Mouse (Mus musculus): ENCODE measurements around the gene Frem1.

Frem1 gene

DNA sequence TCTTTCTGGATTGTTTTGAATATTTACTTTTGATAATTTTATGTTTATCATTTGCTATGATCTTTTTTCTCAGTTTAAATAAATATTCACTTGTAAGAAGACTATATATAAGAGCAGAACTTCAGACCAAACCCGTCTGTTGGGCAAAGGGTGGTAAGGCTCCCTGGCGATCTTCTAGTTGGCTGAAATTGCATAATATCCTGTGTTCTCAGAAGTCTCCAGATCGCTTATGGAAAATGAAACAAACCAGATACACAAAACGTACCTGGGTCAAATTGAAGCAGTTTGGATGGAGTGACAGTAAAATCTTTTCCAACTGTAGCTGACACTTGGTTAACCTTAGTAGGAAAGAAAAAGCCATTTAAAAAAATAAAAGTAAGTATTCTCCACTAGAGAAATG, 130.2 kb downstream of the Frem1 start:
- DNase-seq, result no peak

DNA sequence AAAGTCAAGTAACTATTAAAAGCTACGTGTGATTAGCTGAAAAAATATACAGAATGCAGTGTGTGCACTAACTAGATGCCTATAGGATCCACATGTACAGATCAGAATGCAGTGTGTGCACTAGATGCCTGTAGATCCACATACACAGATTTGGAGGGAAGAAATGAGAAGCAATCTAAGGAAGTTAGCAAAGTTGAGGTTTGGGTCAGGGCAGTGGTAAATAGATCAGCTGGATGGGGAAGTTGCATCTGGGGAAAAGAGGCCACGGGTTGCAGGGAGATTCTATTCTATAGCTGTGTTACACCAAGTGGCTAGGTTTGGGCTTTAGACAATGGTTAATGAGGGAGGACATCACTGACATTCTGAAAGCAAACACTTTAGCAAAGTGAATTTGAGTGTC, 133.5 kb downstream of the Frem1 start:
- DNase-seq, result no peak

DNA sequence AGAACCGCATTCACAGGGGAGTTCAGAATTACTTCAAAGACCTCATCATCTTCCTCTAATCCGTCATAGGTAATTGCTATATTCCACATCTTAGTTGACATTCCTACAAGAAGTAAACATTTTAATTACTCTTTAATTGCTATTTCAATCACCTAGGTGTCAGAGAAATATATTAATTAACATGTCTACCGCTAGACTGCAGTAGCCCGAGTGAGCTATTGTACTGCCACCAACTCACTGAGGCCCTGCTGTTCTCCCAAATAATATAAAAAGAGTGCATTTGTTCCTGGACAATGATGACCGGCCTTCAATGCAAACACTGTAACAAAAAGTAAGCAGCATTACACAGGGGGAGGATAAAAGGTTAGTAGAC, 135.5 kb downstream of the Frem1 start:
- DNase-seq, result no peak

DNA sequence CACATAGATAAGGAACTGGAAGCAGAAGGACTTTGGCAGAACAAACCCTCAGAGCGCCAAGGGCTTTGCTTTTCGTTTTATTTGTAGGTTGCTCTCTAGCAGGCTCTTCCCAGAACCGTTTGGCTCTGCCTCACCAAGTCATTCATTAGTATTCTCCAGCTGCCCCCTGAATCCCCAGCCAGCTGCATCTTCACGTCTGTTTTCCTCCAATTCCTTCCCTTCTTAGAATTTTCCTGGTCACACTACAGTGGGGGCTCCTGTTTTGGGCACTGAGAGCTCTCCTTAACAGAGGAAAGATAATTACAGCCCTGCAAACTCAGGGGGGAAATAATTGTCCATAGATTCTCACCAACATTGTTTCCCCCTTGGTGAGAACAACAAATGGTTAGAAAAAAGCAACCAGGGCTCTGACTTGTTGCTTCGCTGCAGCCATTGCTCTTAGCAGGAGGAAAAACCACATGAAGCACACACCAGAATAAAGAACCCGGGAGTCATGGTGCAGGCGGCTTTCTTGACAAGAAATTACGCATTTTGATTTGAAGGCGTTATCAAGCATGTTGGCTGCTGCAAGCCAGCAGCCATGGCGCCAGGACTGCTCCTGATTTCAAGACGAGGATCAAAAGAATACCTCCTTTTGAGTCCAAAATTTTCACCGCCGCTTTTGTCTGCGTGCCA, 136.0 kb downstream of the Frem1 start:
- DNase-seq, result no peak

DNA sequence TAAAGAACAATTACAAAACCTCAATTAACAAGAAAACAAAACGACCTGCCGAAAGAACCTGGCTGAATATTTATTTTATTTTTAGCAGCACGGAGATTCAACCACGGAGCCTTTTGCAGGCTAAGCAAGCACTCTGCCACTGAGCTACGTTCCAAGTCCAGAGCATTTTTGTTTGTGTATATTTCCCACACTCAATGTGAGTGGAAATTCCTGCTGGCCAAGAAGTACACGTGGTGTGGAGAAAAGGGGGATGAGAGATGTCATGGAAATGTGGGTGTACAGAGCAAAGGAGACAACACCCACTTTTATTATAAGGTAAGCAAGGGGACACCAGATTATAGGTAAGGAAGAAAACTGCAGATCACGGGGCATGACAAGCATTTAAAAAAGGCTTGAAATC, 136.6 kb downstream of the Frem1 start:
- no peak for DNase-seq

DNA sequence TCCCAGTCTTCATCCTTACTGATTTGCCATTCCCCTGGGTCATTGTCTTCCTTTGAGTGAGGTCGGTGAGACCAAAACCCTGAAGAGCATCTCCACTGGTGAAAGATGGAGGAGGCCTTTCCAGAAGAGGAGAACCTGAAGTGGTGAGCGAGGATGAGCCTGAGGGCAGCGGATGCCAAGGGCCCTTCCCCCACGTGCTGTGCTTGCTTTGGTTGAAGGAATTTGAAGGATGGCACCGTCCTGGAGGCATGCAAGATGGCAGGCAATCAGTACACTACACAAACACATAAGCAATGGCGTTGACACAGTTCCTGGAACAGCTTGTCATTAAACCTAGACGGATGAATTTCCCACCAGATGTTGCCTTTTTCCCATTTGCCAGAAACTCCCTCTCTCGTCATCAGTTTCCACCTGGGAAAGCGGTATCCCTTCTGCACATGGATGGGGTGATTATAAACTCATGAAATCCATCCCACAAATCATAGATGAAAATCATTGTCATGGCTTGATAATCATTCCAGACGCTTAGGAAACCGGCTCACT, 137.5 kb downstream of the Frem1 start:
- no peak for DNase-seq

DNA sequence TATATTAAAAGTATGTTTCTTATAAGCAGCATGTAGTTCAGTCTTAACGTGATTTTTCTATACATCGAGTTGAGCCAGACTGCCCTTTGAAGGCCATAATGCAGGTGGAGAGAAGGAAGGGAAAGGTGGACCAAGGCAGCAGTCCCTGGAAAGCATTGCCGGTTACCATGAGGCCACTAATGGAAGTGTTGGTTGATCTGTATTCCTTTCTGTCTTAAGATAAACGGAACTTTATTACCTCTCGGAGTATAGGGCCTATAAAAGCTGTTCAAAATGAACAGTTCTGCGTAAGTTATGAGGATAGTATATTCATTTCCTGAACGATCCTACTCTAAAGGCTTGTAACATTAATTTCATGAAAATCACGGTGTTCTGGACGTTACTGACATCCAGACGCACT, 156.9 kb downstream of the Frem1 start:
- no peak for DNase-seq

DNA sequence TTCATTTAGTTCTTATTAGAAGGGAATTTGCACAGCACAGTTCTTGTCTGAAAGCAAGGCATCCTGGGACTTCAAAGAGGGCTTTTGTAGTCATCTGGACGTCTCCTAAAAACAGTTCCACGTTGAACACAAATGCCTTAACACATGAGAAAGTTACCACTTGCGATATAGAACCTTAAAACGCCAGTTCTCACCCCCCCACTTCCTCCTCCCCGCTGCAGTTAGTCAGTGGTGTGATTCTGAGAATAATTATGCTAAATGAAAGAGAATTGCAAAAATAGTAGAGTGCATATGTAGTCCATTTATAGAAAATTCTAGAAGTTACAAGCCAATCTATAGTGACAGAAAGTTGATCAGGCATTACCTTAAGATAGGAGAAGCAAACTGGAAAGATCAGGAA, 159.9 kb downstream of the Frem1 start:
- DNase-seq, result no peak

DNA sequence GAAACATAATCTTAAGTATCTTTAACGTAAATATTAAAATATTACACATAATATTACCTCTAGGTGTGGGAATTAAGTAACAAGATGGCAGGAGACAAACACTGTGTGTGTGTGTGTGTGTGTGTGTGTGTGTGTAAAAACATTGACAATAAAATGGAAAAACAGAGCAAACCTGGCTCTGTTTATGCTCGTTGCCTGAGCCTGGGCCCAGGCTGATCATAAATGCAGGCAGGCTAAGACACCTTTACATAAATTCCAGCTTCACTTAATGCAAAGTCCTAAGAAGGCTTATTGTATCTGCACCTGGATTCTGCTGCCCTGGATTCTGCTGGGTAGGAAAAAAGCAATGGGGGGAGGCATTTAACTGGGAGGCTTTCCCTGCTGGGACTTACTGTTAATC, 160.6 kb downstream of the Frem1 start:
- DNase-seq, result no peak

DNA sequence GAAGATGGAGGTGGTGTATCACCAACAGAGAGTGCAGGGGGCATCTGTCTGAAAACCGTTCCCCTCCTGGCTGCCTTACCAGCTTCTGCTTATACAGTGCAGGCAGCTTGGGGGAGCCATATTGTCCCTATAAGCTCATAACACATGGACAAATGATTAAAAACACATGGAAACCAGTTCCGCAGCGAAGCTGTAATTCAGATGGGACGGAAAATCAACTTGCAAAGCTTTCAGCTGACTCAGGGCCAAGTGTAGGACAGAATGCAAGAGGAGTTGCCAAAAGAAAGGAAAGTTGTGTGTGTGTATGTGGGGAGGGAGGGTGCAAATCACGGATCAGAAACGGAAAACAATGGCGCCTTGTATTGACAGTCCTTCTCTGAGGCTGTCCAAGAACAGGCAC, 161.1 kb downstream of the Frem1 start:
- DNase-seq, result no peak

DNA sequence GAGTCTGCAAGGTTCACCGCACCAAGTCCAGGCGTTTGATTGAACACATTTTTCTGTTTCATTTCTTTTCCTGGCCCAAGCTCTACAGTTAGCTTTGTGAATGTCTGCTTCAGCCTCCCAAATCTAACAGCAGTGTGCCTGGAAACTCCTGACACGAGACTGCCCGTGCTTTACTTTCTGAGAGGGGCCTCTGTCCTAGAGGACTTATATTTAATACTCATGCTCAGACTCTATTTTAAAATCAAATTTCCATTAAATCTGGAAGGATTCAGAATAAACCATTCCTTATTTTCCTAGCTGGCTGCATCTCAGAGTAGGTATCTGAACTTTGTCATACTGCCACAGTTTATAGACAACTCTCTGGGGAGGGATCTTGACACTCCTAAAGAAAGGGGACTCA, 161.6 kb downstream of the Frem1 start:
- no peak for DNase-seq

DNA sequence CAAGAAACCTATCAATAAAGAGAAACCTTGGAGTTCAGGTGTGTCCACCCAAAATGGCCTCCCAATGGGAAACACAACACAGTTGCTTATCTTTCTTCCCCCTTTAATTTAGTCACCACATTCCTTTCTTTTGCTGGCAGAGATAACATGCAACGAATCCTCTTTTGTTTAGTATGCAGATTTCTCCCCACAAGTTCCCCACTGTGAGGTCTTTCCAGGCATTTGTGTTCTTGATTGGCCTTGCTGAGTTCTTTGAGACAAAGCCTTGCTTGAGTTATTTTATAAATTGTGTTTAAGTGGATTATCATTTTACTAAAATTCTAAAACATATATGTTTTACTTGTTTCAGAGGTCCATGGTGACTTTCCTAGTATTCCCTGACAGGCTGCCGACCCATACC, 166.0 kb downstream of the Frem1 start:
- DNase-seq, result no peak

DNA sequence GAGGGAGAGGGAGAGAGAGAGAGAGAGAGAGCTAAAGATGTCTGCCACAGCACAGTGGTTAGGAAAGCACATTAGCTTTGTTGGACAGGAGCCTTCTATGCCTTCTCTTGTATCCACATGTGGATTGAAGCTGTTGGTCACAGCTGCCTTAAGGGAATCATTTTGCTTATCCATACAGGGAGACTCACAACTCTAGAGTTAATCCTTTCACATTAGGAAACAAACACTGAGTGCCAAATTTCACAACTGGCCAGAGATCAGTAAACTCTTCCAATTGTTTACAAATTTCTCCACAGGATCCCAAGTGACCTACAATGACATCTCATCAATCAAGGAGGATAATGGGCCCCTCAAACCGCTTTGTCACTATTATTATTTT, 166.6 kb downstream of the Frem1 start:
- DNase-seq, result no peak

DNA sequence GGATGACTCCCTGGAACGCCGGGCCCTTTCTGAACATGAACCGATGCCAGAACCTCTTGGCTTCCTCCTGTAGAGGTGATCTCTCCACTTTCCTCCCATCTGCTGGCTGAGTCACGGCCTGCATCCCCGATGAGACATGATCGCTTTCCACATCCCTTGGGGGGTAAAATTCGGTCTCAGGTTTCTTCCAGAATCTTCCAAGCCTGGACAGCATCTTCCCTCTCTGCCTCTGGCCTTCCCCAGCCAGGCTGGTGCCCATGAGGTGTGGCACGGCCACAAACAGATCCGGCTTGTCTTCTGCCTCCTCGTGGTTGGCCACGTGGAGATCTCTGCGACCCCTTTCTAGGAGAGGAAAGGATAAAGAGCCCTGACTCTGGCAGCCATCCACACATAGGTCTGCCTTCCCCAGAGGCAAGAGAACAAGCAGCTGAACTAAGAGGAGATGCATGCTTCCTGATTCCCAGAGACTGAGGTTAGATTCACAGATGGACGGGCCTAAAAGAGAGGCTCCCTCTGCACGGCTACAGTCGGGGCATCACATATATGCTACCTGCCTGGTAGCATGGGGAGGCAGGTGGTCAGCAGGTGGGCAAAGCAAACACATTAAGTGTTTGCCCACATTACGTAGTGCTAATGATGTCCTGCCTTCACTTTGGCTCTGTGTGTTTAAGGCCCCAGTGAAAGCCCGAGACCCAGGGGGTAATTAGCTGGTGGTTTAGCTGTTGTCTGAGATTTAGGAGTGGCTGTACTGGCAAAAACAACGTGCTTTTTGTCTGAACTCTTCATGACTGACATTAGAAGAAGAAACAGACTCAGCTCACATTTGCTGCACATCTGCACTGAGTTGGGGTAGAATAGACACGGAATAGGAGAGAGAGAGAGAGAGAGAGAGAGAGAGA, 167.3 kb downstream of the Frem1 start, which contains the start of gene Cer1:
Cer1 (minus strand) TSS at position 513 of the 899 bp plus-strand sequence.
- peak; percentile 46 for DNase-seq

DNA sequence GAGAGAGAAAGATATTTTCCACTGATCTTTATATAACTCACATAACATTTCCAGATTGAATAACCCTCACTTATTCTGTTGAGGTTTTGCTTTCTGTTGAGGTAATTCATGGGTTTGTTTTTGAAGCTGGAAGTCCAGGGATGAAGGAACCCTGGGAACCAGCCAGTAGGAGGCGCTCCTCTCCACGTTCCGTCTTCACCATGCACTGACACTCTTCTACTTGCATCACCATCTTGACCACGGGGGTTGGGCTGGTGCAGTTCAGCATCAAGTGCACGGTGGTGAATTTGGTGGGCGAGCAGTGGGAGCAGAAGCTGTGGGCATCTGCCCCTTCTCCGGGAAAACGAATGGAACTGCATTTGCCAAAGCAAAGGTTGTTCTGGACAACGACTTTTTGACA, 169.6 kb downstream of the Frem1 start:
- DNase-seq, result no peak

DNA sequence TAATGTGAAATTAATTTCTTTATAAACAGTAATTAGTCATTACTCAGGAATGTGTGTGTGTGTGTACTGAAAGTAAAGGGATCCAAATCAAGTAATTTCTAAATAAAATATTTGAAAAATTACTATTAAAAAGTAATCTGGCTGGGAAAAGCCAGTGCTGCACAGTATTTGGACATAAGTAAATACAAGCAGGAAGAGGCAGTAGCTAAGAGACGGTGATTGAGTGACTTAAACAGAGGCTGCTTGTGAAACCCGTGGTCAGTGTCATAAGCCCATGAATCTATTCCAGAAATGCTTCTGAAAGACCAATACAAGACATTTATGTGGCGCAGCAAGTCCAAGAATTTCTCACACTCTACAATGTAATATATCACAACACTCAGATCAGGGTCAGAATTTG, 170.8 kb downstream of the Frem1 start:
- no peak for DNase-seq

DNA sequence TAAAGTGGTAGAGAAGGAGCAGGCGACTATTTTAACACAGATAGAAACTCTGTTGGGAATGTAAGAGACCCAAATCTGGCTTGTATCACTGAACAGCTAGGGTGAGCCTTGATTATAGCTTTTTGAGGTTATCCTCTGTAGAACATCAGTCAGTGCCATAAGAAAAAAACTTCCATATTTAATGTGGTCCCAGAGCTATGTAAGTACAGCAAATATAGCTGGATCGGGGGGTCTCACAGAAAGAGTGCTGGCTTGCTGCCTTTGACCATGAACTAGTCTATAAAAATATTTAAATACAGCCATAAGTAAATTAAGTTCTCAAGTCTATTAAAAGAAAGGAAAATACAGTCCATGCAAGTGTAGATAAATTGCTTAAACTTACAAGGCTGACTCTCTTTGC, 171.9 kb downstream of the Frem1 start:
- no peak for DNase-seq

DNA sequence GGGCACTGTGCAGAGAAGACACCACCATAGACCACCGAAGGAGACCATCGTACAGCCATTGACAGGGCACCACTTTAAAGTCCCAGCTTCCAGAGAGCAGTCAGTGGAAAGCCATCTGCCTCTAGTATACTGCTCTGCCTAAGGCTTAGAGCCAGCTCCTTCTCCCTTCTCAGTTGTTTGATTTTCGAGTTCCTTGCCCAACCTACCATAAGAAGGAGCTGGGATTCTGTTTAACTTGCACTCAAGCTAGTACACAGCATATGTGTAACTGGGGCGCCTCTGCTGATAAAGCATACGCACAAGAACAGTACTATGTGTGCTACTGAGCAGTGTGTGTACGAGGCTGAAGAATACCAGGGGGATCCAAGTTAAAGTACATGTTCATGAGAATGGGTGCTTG, 173.0 kb downstream of the Frem1 start:
- no peak for DNase-seq

DNA sequence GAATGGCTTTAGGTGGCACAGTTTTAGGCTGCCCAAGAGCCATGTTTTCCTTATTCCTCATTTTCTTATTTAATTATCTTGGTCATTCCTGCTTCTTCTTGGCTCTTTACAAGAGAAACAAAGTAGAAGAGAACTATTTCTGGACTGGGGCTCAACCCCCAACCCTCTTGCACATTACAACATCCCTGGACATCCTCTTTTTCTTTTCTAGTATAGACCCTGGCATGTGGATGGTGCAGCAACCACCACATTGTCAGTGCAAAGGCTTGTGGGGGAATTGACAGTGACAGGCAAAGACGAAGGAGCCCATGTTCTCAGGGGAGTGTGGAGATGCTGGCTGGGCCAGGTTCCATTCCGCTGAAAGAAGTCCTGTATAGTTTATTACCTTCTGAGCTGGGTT, 175.5 kb downstream of the Frem1 start:
- DNase-seq, result no peak

DNA sequence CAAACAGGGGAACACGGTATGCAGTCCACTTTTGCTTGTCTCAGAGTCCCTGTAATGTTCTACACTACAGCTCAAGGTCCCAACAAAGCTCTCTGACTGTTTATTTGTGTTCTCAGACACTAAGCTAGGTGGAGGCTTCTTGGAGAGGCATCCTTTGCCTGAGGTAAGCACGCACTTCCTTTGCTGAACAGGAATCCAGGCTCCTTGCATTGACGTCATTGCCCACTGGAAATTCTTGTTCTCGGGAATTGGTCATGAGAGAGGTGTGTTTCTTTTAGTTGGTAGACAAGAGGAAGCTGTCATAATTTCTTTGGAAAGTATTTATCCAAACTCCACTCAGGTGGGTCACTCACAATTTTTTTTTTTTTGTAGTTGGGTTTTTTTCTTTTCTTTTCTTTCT, 176.6 kb downstream of the Frem1 start:
- no peak for DNase-seq

DNA sequence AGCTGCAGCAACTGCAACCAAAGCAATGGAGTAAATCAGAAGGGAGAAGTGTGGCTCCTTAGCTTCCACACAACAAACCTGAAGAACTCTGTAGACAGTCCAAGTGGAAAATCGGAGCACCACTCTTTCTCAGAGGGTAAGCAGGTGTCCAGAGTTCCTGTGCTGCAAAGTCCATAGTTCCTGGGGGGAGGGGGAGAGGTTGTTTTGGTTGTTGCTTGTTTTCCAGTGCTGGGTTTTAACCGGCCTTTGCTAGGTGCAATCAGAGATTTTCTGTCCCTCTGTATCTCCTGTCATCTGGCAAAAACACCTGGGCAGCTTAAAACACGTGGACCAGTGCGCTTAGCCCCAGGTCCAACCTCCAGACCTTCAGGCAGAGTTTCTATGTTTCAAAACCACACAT, 177.3 kb downstream of the Frem1 start:
- DNase-seq, result no peak

DNA sequence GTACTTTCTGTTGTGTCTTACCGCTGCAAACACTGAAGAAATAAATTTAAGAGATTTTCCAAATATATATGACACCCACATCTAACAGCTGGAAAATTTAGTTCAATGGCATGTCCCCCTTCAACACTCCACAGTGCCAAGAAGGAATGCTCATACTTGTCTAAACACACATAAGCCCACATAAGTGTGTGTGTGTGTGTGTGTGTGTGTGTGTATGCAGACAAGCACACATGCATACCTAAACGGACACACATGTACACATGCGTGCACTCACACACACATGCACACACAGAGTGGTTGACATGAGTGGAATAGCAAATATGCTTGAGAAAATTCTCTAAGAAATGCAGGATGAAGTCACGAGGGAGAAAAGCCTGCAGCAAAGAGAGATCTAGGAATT, 179.6 kb downstream of the Frem1 start:
- no peak for DNase-seq

DNA sequence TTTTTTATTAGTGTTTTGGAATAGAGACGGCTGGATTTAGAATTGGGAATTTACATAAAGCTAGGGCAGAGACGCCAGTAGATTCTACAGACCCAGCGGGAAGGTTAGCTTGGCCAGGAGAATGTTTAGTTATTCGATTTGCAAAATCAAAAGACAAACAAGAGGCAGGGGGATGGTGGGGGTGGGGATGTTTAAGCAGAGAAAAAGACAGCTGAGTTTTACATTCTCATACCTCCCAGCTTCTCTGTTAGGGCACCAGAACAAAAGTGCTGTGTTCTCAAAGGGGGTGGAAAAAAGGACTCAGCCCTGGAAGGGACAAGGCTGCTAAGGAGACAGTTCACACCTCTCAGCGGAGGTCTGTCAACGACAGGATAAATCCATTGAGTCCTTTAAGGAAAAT, 180.0 kb downstream of the Frem1 start:
- no peak for DNase-seq

DNA sequence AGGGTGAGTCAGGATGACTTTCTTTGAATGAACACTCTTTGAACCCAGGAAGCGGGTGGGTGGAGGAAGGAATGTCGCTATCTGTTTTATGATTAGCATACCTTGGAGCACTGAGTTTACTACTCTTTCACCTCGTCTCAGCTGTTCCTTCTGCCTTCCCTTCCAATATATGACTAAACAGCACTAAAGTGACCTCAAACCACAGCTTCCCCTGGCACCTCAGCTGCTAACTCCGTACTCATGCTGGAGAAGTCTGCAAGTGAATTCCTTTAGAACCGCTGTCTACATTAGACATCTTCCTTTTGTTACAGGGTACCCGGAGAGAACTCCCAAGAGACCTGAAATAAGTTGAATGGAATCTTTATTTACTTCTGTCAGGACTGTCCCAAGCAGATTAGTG, 181.2 kb downstream of the Frem1 start:
- no peak for DNase-seq

All from cerebellum, adult 11 months (tissue).